Mouse (Mus musculus) liver, embryonic 14.5 days (tissue): ENCODE results near the gene Tmem198. TPM values are rescaled to one million over a fixed set of nuclear protein-coding genes. Genes with fewer than 3 reads are reported as not detected.
A peak's percentile ranks its signal among the peaks of the same experiment; 100 is the strongest.

Source experiments
- ATAC-seq: fragments of 200-750 bp; cut with Nextera tagmentation; 2 replicates; pipeline ENCODE4 v1.8.0; 2017; ENCODE audit warnings: moderate number of reproducible peaks, mild to moderate bottlenecking, moderate library complexity; ENCODE audit not compliant: insufficient read depth
- DNase-seq, 3 experiments: peaks; one replicate each; pipeline ENCODE4 v3.0.0-alpha.2; 2012 to 2013; ENCODE audit warnings: low read depth in 3 of 3, low spot score in 3 of 3
- H3K27ac ChIP-seq: fragments of 300-500 bp; sonication (generic); 2 replicates; pipeline ENCODE4 v1.5.1; 2014; ENCODE audit warnings: moderate library complexity, mild to moderate bottlenecking, control low read depth, inconsistent platforms
- H3K27me3 ChIP-seq: fragments of 300-500 bp; sonication (generic); 2 replicates; pipeline ENCODE4 v1.6.1; 2014; ENCODE audit warnings: mild to moderate bottlenecking, low read length, moderate library complexity; ENCODE audit not compliant: control insufficient read depth, insufficient read depth
- H3K36me3 ChIP-seq: fragments of 300-500 bp; sonication (generic); replicated peaks from 2 replicates; pipeline ENCODE4 v1.6.1; 2014; ENCODE audit warnings: low read depth; ENCODE audit not compliant: control insufficient read depth, insufficient read depth
- H3K4me1 ChIP-seq, 2 experiments: fragments of 200-500 bp in 1 of 2; fragments of 300-500 bp in 1 of 2; sonication (generic) in 1 of 2; replicated peaks; 2 replicates each; pipeline ENCODE4 v1.6.1; 2012 to 2014; ENCODE audit warnings: antibody characterized with exemption in 1 of 2, inconsistent platforms in 1 of 2, low read length in 1 of 2; ENCODE audit not compliant: control insufficient read depth in 2 of 2, insufficient read depth in 2 of 2
- H3K4me2 ChIP-seq: fragments of 300-500 bp; sonication (generic); 2 replicates; pipeline ENCODE4 v1.6.1; 2014; ENCODE audit warnings: low read depth, mild to moderate bottlenecking, control low read depth, moderate library complexity
- H3K4me3 ChIP-seq, 2 experiments: fragments of 200-500 bp in 1 of 2; fragments of 300-500 bp in 1 of 2; sonication (generic) in 1 of 2; 2 replicates each; pipeline ENCODE4 v1.5.1; 2012 to 2014; ENCODE audit warnings: low read depth in 2 of 2, low read length in 2 of 2, mild to moderate bottlenecking in 2 of 2, control low read depth in 1 of 2, inconsistent platforms in 1 of 2, moderate library complexity in 1 of 2; ENCODE audit not compliant: insufficient read depth in 1 of 2
- H3K9ac ChIP-seq: fragments of 300-500 bp; sonication (generic); replicated peaks from 2 replicates; pipeline ENCODE4 v1.6.1; 2014; ENCODE audit warnings: mild to moderate bottlenecking, control low read depth, moderate library complexity
- H3K9me3 ChIP-seq: fragments of 300-500 bp; sonication (generic); 2 replicates; pipeline ENCODE4 v1.6.1; 2016; ENCODE audit warnings: low read length, mixed read lengths; ENCODE audit not compliant: control insufficient read depth
- CTCF ChIP-seq: IDR thresholded peaks from 2 replicates; pipeline ENCODE4 v1.5.1; 2016; ENCODE audit warnings: antibody characterized with exemption, low read depth, control low read depth
- EP300 ChIP-seq: IDR thresholded peaks from 2 replicates; pipeline ENCODE4 v1.6.1; 2016; ENCODE audit warnings: antibody characterized with exemption, low read depth
- WGBS: fragments of 180-500 bp; shearing (Covaris S2); extraction: QIAGEN DNeasy Blood & Tissue Kit; methylation state at CpG from one replicate; pipeline ENCODE4 v1.1.7; 2014; ENCODE audit not compliant: insufficient replicate concordance; 5-methylcytosine and 5-hydroxymethylcytosine counted together
- polyA plus RNA-seq, 2 experiments: library from polyadenylated mRNA; depleted of rRNA in 1 of 2; stranded (reverse) in 1 of 2; unstranded in 1 of 2; fragments of >200 nt; fragmentation: Nextera tagmentation in 1 of 2; extraction: Ambion mirVana in 1 of 2; gene quantifications; 2 replicates each; pipeline versions ENCODE4 v1.2.1 to v1.2.3; 2012 to 2014

The Tmem198 gene
- polyA plus RNA-seq, 2 experiments = 0.09 to 0.13 TPM

DNA sequence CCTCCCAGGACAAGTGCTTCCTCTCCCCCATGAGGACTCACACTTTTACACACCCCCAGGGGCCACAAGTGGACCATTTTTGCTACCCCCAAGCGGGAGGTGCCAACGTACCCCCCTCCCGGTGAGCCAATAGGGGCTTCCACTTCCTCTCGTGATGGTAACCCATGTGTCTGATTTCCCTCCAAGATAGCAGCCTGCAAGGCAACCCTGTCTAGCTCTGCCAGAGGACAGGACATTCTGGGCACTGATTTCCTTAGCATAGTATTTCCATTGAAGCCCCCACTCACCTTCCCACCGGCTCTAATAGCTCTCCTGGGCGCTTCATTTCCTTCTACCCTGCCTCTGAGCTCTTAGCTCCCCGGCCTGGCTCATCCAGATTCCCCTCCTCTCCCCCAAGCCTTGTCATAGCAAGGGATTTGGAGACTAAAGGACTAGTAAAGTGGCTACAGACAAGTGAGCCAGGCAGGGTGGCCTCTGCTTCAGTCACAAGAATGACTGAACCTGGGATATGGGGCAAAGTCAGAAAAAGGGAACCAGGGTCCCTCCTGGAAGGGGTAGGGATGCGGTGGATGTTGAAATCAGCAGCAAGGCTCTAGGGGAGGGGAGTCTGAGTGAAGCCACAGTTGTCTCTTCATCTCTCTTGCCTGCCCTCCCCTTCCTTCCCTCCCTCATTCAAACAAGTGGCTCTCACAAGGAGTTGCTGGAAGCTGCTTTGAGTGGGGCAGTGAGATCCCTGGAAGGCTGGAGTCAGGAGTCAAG lies 29.8 kb upstream of the Tmem198 start:
- Histone ChIP-seq H3K36me3 (no peaks in the 10 kb centered on the region), H3K27ac (no peak overlapping the region), H3K4me3 (no peak overlapping the region), H3K4me2 (peak overlapping the region; percentile 63), H3K27me3 (peaks cover 72% of the 10 kb centered on the region), H3K4me1 (peaks cover 25 to 33% of the 10 kb centered on the region in 2 experiments), H3K9ac (no peak overlapping the region), H3K9me3 (no peaks in the 10 kb centered on the region)
- ATAC-seq = no peak
- no peak for DNase-seq
- 3% methylated on average over 8 of the region's 8 CpGs for WGBS
- TF ChIP-seq CTCF (no peak), EP300 (no peak)

DNA sequence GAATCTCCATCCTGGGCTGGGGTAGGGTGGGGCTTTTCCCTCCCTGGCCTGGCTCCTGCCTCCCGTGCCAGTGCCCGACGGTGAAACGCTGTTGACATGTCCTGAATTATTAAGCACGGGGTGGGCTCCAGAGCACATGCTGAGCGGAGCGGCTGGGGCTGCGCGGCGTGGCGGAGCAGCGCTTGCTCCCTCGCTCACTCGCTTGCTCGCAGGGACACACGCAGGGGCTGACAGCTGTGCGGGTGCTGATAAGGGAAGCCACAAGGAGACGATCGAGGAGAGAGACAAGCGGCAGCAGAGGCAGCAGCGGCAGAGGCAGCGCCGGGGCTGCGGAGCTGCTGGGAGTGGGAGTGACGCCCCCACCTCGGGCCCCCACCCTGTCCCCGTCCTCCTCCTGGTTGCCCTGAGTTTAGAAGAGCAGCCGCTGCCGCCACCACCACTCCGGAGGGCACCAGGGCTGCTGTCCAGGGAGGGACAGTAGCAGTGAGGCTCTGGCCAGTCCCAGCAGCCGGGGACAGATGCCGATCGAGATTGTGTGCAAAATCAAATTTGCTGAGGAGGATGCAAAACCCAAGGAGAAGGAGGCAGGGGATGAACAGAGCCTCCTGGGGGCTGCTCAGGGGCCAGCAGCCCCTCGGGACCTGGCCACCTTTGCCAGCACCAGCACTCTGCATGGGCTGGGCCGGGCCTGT lies 28.9 kb upstream of the Tmem198 start, which contains the start of gene Asic4:
Asic4 (plus strand) TSS at position 123 of the 692 bp plus-strand sequence.
- Histone ChIP-seq H3K36me3 (no peaks in the 10 kb centered on the region), H3K9me3 (no peaks in the 10 kb centered on the region), H3K4me3 (peak within 1 kb of the TSS in 1 of 2 experiments; percentile 35; a peak in 2 of 4 replicates), H3K4me1 (peaks cover 21 to 30% of the 10 kb centered on the region in 2 experiments), H3K27ac (no peak within 1 kb of the TSS), H3K9ac (0 out of 2 replicates have a peak within 1 kb of the TSS, but pooled peaks have one; percentile 11), H3K27me3 (peaks cover 80% of the 10 kb centered on the region), H3K4me2 (peak within 1 kb of the TSS; percentile 63)
- DNase-seq (peak; percentile 50 to 62 (median 59)), ATAC-seq (peak; percentile 56)
- whole genome bisulfite sequencing = 1% methylated on average over 35 of the region's 35 CpGs
- TF ChIP-seq EP300 (peak; percentile 70), CTCF (no peak)

DNA sequence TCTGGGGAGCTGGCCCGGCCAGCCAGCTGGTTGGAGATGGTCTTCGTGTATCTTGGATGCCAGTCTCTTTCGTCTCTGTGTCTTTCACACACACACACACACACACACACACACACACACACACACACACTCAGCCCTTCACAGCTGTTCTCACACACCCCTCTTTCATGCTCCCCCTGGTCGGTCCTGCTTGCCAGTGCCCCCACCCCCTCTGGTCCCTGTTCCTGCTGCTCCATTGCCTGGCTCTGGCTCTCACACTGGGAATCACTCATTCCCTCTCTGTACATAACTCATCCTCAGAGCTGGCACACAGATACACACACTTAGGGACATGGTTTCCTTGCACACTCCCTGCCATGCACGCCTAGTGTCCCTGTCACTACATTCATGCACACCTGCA lies 27.4 kb upstream of the Tmem198 start:
- Histone ChIP-seq H3K27me3 (peaks cover 93% of the 10 kb centered on the region), H3K4me1 (peaks cover 19 to 22% of the 10 kb centered on the region in 2 experiments), H3K36me3 (no peaks in the 10 kb centered on the region), H3K4me2 (no peak overlapping the region), H3K9ac (no peak overlapping the region), H3K9me3 (no peaks in the 10 kb centered on the region), H3K27ac (no peak overlapping the region), H3K4me3 (no peak overlapping the region)
- TF ChIP-seq EP300 (no peak), CTCF (no peak)
- 68% methylated on average over 5 of the region's 5 CpGs for WGBS
- ATAC-seq (no peak), DNase-seq (no peak)

DNA sequence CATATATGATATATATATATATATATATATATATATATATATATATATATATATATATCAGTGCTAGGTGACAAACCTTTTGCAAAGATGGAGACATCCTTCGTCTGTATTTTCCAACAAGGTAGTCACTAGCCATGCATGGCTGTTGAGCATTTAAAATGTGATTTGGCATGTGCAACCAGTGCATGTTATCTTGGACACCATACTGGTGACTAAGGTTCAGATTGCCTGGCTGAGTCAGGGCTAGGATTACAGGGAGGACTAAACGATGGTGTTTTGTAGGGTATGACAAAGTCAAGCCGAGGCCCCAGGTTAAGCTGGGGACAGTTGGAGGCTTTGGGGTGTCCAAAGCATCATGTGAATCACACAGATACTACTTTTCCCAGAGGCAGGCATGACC lies 23.9 kb upstream of the Tmem198 start:
- H3K4me2 ChIP-seq = no peak overlapping the region
- no peaks in the 10 kb centered on the region for H3K9me3 ChIP-seq
- DNase-seq (no peak), ATAC-seq (no peak)
- H3K27ac ChIP-seq = no peak overlapping the region
- no peak overlapping the region for H3K4me3 ChIP-seq
- TF ChIP-seq CTCF (no peak), EP300 (no peak)
- WGBS = 41% methylated on average over 3 of the region's 3 CpGs
- H3K9ac ChIP-seq = no peak overlapping the region
- H3K36me3 ChIP-seq = no peaks in the 10 kb centered on the region
- H3K27me3 ChIP-seq = peaks cover 92% of the 10 kb centered on the region
- H3K4me1 ChIP-seq = peaks cover 8% of the 10 kb centered on the region in 2 experiments

DNA sequence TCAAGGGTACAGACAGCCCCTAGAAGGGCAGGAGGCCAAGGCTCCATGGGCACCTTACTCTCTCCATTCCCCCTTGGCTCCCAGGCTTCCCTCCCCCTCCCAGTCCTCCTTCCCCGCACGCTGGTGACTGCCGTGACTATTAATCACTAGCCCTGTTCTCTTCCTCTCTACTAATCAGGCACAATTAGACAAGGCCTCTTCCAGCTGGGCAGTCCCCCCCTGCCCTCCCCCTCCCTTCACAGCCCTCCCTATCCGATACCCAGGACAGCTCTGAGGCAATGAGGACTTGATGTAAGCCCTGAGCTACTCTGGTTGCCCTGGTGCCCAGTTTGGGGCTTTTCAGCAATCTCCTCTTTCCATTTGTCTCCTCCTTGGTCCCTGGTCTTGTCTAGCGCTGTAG lies 23.4 kb upstream of the Tmem198 start:
- Histone ChIP-seq H3K4me1 (peaks cover 3 to 8% of the 10 kb centered on the region in 2 experiments), H3K9me3 (no peaks in the 10 kb centered on the region), H3K36me3 (no peaks in the 10 kb centered on the region), H3K27ac (no peak overlapping the region), H3K4me2 (no peak overlapping the region), H3K4me3 (no peak overlapping the region), H3K27me3 (peaks cover 87% of the 10 kb centered on the region), H3K9ac (no peak overlapping the region)
- WGBS = 24% methylated on average over 5 of the region's 5 CpGs
- TF ChIP-seq CTCF (no peak), EP300 (no peak)
- no peak for ATAC-seq
- DNase-seq = no peak
